Comparison of ENCODE assay signal across 8 mouse cellular contexts in the genomic region with DNA sequence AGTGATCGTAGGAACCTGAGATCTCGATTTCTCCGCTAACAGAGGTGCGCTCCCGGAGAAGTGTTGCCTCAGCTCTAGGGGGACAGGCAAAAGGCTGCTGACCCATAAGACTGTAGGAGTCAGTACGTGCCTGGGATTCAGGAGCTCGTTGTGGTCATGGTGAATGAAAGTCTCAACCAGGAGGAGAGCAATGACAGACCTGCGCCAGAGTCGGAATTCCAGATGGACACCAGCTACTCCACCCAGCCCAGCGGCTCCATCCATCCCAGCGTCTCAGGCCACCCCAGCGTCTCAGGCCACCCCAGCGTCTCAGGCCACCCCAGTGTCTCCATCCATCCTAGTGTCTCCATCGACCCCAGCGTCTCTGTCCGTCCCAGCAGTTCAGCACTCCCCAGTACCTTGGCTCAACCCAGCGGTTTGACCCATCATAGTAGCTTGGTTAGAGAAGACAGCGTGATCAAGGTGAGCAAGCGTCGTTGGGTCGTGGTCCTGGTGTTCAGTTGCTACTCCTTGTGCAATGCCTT. TPM values are rescaled to one million over a fixed set of nuclear protein-coding genes. Genes with fewer than 3 reads are reported as not detected.
DNase-seq lines count a peak whose midpoint lies in the region; ATAC-seq and TF ChIP-seq lines count a peak whose summit lies in the region.

No protein-coding gene starts in this region.

- 15% methylated on average over 21 of the region's 21 CpGs for WGBS in kidney, adult 2 months
- 18% methylated on average over 21 of the region's 21 CpGs for WGBS in hindbrain, embryonic 11.5 days
- 22% methylated on average over 21 of the region's 21 CpGs for WGBS in midbrain, embryonic 12.5 days

- no peak for DNase-seq in kidney, adult 2 months
- no peak for DNase-seq in kidney, adult 11 months
- no peak for DNase-seq in hindbrain, embryonic 11.5 days (ENCODE audit: low spot score)
- no peak for DNase-seq in adrenal gland, postnatal 14 days
- DNase-seq in frontal cortex, postnatal 10 days (ENCODE audit: low spot score in 2 of 2) = no peak
- no peak for DNase-seq in gastrocnemius, postnatal 4 days (ENCODE audit: low spot score in 2 of 2)

- H3K27ac ChIP-seq in kidney, adult 2 months (ENCODE audit: insufficient read depth, low read depth, low read length) = peak overlapping the region; percentile 87
- H3K27ac ChIP-seq in brown adipose tissue, adult 24 weeks (replicated peaks; ENCODE audit: low read depth, low read length) = no peak overlapping the region
- no peak overlapping the region for H3K27ac ChIP-seq in hindbrain, embryonic 11.5 days (ENCODE audit: low read depth, low read length)
- H3K27ac ChIP-seq in midbrain, embryonic 12.5 days (replicated peaks) = no peak overlapping the region

- no peaks in the 10 kb centered on the region for H3K36me3 ChIP-seq in kidney, adult 2 months (ENCODE audit: control insufficient read depth, insufficient read depth, low read length)
- no peaks in the 10 kb centered on the region for H3K36me3 ChIP-seq in hindbrain, embryonic 11.5 days (ENCODE audit: control insufficient read depth, insufficient read depth, low read length)
- no peaks in the 10 kb centered on the region for H3K36me3 ChIP-seq in midbrain, embryonic 12.5 days

- peak overlapping the region; percentile 79 for H3K4me3 ChIP-seq in kidney, adult 2 months (ENCODE audit: insufficient read depth, low read depth, low read length)
- H3K4me3 ChIP-seq in brown adipose tissue, adult 24 weeks (ENCODE audit: insufficient read depth, low read depth, low read length) = peak overlapping the region; percentile 53
- peak overlapping the region; percentile 39 for H3K4me3 ChIP-seq in hindbrain, embryonic 11.5 days (ENCODE audit: low read depth, low read length)
- H3K4me3 ChIP-seq in midbrain, embryonic 12.5 days = peak overlapping the region; percentile 46

- no peaks in the 10 kb centered on the region for H3K9me3 ChIP-seq in hindbrain, embryonic 11.5 days (ENCODE audit: control insufficient read depth, low read length)
- H3K9me3 ChIP-seq in midbrain, embryonic 12.5 days = no peaks in the 10 kb centered on the region

- peak; percentile 12; the same call in 1 of the 2 replicates for ATAC-seq in hindbrain, embryonic 11.5 days (ENCODE audit: low FRiP score)
- ATAC-seq in midbrain, embryonic 12.5 days (ENCODE audit: low FRiP score, low read depth) = 0 out of 2 replicates have a peak, but pooled peaks have one; percentile 6

- peak overlapping the region; percentile 94 for H3K4me2 ChIP-seq in hindbrain, embryonic 11.5 days (replicated peaks; ENCODE audit: low read depth, low read length)
- H3K4me2 ChIP-seq in midbrain, embryonic 12.5 days (replicated peaks) = peak overlapping the region; percentile 95

- H3K4me1 ChIP-seq in kidney, adult 2 months (ENCODE audit: control insufficient read depth, insufficient read depth, low read length) = peaks cover 9% of the 10 kb centered on the region
- peaks cover 3% of the 10 kb centered on the region; the same call in 1 of the 2 replicates for H3K4me1 ChIP-seq in brown adipose tissue, adult 24 weeks (ENCODE audit: control insufficient read depth, insufficient read depth, insufficient read length, low read length)
- H3K4me1 ChIP-seq in hindbrain, embryonic 11.5 days (replicated peaks; ENCODE audit: control insufficient read depth, insufficient read depth, low read length) = peaks cover 3% of the 10 kb centered on the region; the same call in 1 of the 2 replicates
- H3K4me1 ChIP-seq in midbrain, embryonic 12.5 days = peaks cover 17% of the 10 kb centered on the region

- TF ChIP-seq POLR2A in kidney, adult 2 months (IDR thresholded peaks at IDR 0.05; ENCODE audit: low read depth, low read length) = no peak

- no peaks in the 10 kb centered on the region for H3K27me3 ChIP-seq in kidney, adult 2 months (replicated peaks; ENCODE audit: control insufficient read depth, insufficient read depth, low read length)
- H3K27me3 ChIP-seq in hindbrain, embryonic 11.5 days (ENCODE audit: control insufficient read depth, insufficient read depth, low read length) = peaks cover 3% of the 10 kb centered on the region; the same call in 1 of the 2 replicates
- H3K27me3 ChIP-seq in midbrain, embryonic 12.5 days = peaks cover 35% of the 10 kb centered on the region

- peak overlapping the region; percentile 15; the same call in 1 of the 2 replicates for H3K9ac ChIP-seq in hindbrain, embryonic 11.5 days (ENCODE audit: low read depth, low read length)
- H3K9ac ChIP-seq in midbrain, embryonic 12.5 days (replicated peaks) = peak overlapping the region; percentile 49

- TF ChIP-seq CTCF in kidney, adult 2 months (conservative IDR thresholded peaks at IDR 0.05; ENCODE audit: insufficient read depth, insufficient read length, low read depth, low read length) = no peak

RNA-seq across cellular contexts. Expression of gene Flvcr2, which starts 0.4 kb away (rescaled TPM):
- polyA plus RNA-seq in kidney, adult 2 months (2012; rRNA removed) = 23.1 and 35.1 TPM in 2 replicates
- polyA plus RNA-seq in brown adipose tissue, adult 24 weeks (2012; ENCODE audit: insufficient read depth, insufficient read length, missing spikeins) = not detected in 2 replicates
- 1.3 TPM in 2 replicates for polyA plus RNA-seq in hindbrain, embryonic 11.5 days (2014; fragmentation: Nextera tagmentation; extraction: Ambion mirVana)
- polyA plus RNA-seq in midbrain, embryonic 12.5 days (2016; fragmentation: Nextera tagmentation; extraction: Ambion mirVana) = 2.3 and 2.5 TPM in 2 replicates
- 4.3 and 5.7 TPM in 2 replicates for total RNA-seq in adrenal gland, postnatal 14 days (2021)
- total RNA-seq in gastrocnemius, postnatal 4 days (2021) = 1 to 10 TPM; 3.5 to 3.9 TPM
